Mouse (Mus musculus) heart, embryonic 16.5 days (tissue): ENCODE measurements around the gene Aldh3a1. TPM values are rescaled to one million over a fixed set of nuclear protein-coding genes. Genes with fewer than 3 reads are reported as not detected.

Experiments used
- ATAC-seq: fragments of 200-750 bp; cut with Nextera tagmentation; replicated peaks from 2 replicates; pipeline ENCODE4 v1.8.0; 2017; ENCODE audit warnings: moderate number of reproducible peaks; ENCODE audit not compliant: insufficient read depth, low FRiP score; ENCODE audit errors: extremely low read depth
- H3K27ac ChIP-seq: fragments of 300-500 bp; sonication (generic); 2 replicates; pipeline ENCODE4 v1.5.1; 2014; ENCODE audit warnings: mild to moderate bottlenecking, low read length, control low read depth, moderate library complexity
- H3K27me3 ChIP-seq: fragments of 300-500 bp; sonication (generic); 2 replicates; pipeline ENCODE4 v1.6.1; 2014; ENCODE audit warnings: low read length, mixed read lengths; ENCODE audit not compliant: control insufficient read depth, insufficient read depth
- H3K36me3 ChIP-seq: fragments of 300-500 bp; sonication (generic); 2 replicates; pipeline ENCODE4 v1.6.1; 2014; ENCODE audit not compliant: control insufficient read depth, insufficient read depth
- H3K4me1 ChIP-seq: fragments of 300-500 bp; sonication (generic); 2 replicates; pipeline ENCODE4 v1.6.1; 2014; ENCODE audit warnings: low read length, mixed read lengths; ENCODE audit not compliant: control insufficient read depth, insufficient read depth
- H3K4me2 ChIP-seq: fragments of 300-500 bp; sonication (generic); 2 replicates; pipeline ENCODE4 v1.6.1; 2014; ENCODE audit warnings: low read depth, mild to moderate bottlenecking, control low read depth, low read length
- H3K4me3 ChIP-seq: fragments of 300-500 bp; sonication (generic); 2 replicates; pipeline ENCODE4 v1.5.1; 2014; ENCODE audit warnings: mild to moderate bottlenecking, control low read depth, low read length
- H3K9ac ChIP-seq: fragments of 300-500 bp; sonication (generic); 2 replicates; pipeline ENCODE4 v1.6.1; 2014; ENCODE audit warnings: low read length, control low read depth
- H3K9me3 ChIP-seq: fragments of 300-500 bp; sonication (generic); replicated peaks from 2 replicates; pipeline ENCODE4 v1.6.1; 2016; ENCODE audit warnings: low read length; ENCODE audit not compliant: control insufficient read depth
- WGBS: fragments of 180-500 bp; shearing (Covaris S2); extraction: QIAGEN DNeasy Blood & Tissue Kit; methylation state at CpG from one replicate; pipeline ENCODE4 v1.1.7; 2014; 5-methylcytosine and 5-hydroxymethylcytosine counted together
- polyA plus RNA-seq: library from polyadenylated mRNA; unstranded; fragments of >200 nt; fragmentation: Nextera tagmentation; extraction: Ambion mirVana; gene quantifications from 2 replicates; pipeline ENCODE4 v1.2.1, GENCODE M21; 2015

The Aldh3a1 gene
- polyA plus RNA-seq: 0.39 TPM in 2 replicates

GRCm38 (mm10) chr11:61207487-61208246 is at the start of gene Aldh3a1:
Gene Aldh3a1 (plus strand): TSS chr11:61207537.
- no peaks in the 10 kb centered on the region for H3K9me3 ChIP-seq
- 31% methylated on average over 10 of the region's 10 CpGs for WGBS
- peak within 1 kb of the TSS; percentile 13; the same call in 1 of the 2 replicates for H3K4me2 ChIP-seq
- peaks cover 10% of the 10 kb centered on the region for H3K27me3 ChIP-seq
- no peak within 1 kb of the TSS for H3K9ac ChIP-seq
- ATAC-seq: peak; percentile 81
- no peak within 1 kb of the TSS for H3K4me3 ChIP-seq
- no peaks in the 10 kb centered on the region for H3K36me3 ChIP-seq
- peak within 1 kb of the TSS; percentile 77 for H3K27ac ChIP-seq
- peaks cover 17% of the 10 kb centered on the region for H3K4me1 ChIP-seq

GRCm38 (mm10) chr11:61158141-61158540 is 49.2 kb upstream of the Aldh3a1 start:
- H3K9ac ChIP-seq: no peak overlapping the region
- H3K4me3 ChIP-seq: no peak overlapping the region
- no peak for ATAC-seq
- H3K36me3 ChIP-seq: peaks cover 82% of the 10 kb centered on the region
- no peaks in the 10 kb centered on the region for H3K27me3 ChIP-seq
- 74% methylated on average over 3 of the region's 3 CpGs for WGBS
- no peak overlapping the region for H3K27ac ChIP-seq
- peaks cover 2% of the 10 kb centered on the region; the same call in 1 of the 2 replicates for H3K4me1 ChIP-seq
- H3K9me3 ChIP-seq: no peaks in the 10 kb centered on the region
- H3K4me2 ChIP-seq: no peak overlapping the region

GRCm38 (mm10) chr11:61159796-61160732 is 47.3 kb upstream of the Aldh3a1 start:
- 65% methylated on average over 11 of the region's 11 CpGs for WGBS

GRCm38 (mm10) chr11:61161121-61161520 is 46.2 kb upstream of the Aldh3a1 start:
- Histone ChIP-seq H3K9me3 (no peaks in the 10 kb centered on the region), H3K9ac (no peak overlapping the region), H3K27ac (no peak overlapping the region), H3K4me2 (no peak overlapping the region), H3K4me1 (no peaks in the 10 kb centered on the region; the same call in 1 of the 2 replicates), H3K27me3 (no peaks in the 10 kb centered on the region), H3K36me3 (peaks cover 78% of the 10 kb centered on the region), H3K4me3 (no peak overlapping the region)
- no peak for ATAC-seq
- 92% methylated on average over 13 of the region's 13 CpGs for WGBS

More at GRCm38 (mm10) chr11:61159796-61160732, 47.3 kb upstream of the Aldh3a1 start:
- ATAC-seq: no peak
- H3K27me3 ChIP-seq: no peaks in the 10 kb centered on the region
- no peak overlapping the region for H3K9ac ChIP-seq
- H3K36me3 ChIP-seq: peaks cover 74% of the 10 kb centered on the region
- no peak overlapping the region for H3K27ac ChIP-seq
- no peak overlapping the region for H3K4me2 ChIP-seq
- H3K9me3 ChIP-seq: no peaks in the 10 kb centered on the region
- peaks cover 2% of the 10 kb centered on the region for H3K4me1 ChIP-seq
- H3K4me3 ChIP-seq: no peak overlapping the region

- Histone ChIP-seq H3K4me2 (no peak overlapping the region), H3K36me3 (peaks cover 75% of the 10 kb centered on the region), H3K4me3 (no peak overlapping the region), H3K4me1 (no peaks in the 10 kb centered on the region; the same call in 1 of the 2 replicates), H3K27me3 (no peaks in the 10 kb centered on the region), H3K27ac (no peak overlapping the region), H3K9ac (no peak overlapping the region), H3K9me3 (no peaks in the 10 kb centered on the region)
- no peak for ATAC-seq
- WGBS: 93% methylated on average over 14 of the region's 14 CpGs
Observed at GRCm38 (mm10) chr11:61162776-61163175, 44.6 kb upstream of the Aldh3a1 start.

- Histone ChIP-seq H3K9me3 (no peaks in the 10 kb centered on the region), H3K4me2 (no peak overlapping the region), H3K27ac (no peak overlapping the region), H3K9ac (no peak overlapping the region), H3K36me3 (peaks cover 70% of the 10 kb centered on the region), H3K4me1 (no peaks in the 10 kb centered on the region; the same call in 1 of the 2 replicates), H3K4me3 (no peak overlapping the region), H3K27me3 (no peaks in the 10 kb centered on the region)
- WGBS: 86% methylated on average over 3 of the region's 3 CpGs
- no peak for ATAC-seq
Observed at GRCm38 (mm10) chr11:61163341-61163740, 44.0 kb upstream of the Aldh3a1 start.

- Histone ChIP-seq H3K36me3 (peaks cover 60% of the 10 kb centered on the region), H3K9ac (no peak overlapping the region), H3K4me2 (no peak overlapping the region), H3K27me3 (no peaks in the 10 kb centered on the region), H3K27ac (no peak overlapping the region), H3K4me1 (peaks cover 3% of the 10 kb centered on the region), H3K9me3 (no peaks in the 10 kb centered on the region), H3K4me3 (no peak overlapping the region)
- WGBS: 68% methylated on average over 6 of the region's 6 CpGs
- ATAC-seq: no peak
Observed at GRCm38 (mm10) chr11:61164366-61164765, 43.0 kb upstream of the Aldh3a1 start.

GRCm38 (mm10) chr11:61164881-61165280 is 42.5 kb upstream of the Aldh3a1 start:
- H3K9me3 ChIP-seq: no peaks in the 10 kb centered on the region
- no peak overlapping the region for H3K27ac ChIP-seq
- 80% methylated on average over 10 of the region's 10 CpGs for WGBS
- no peak overlapping the region for H3K4me3 ChIP-seq
- H3K9ac ChIP-seq: no peak overlapping the region
- H3K27me3 ChIP-seq: no peaks in the 10 kb centered on the region
- no peak overlapping the region for H3K4me2 ChIP-seq
- ATAC-seq: no peak
- peaks cover 3% of the 10 kb centered on the region for H3K4me1 ChIP-seq
- peaks cover 57% of the 10 kb centered on the region for H3K36me3 ChIP-seq
